Mouse (Mus musculus) cerebellum, adult 18-20 months (tissue): ENCODE data around the gene Spib.
A peak's percentile ranks its signal among the peaks of the same experiment; 100 is the strongest.

Experiments used
- DNase-seq, 2 experiments: peaks; one replicate each; pipeline ENCODE4 v3.0.0; 2021

Spib gene

DNA sequence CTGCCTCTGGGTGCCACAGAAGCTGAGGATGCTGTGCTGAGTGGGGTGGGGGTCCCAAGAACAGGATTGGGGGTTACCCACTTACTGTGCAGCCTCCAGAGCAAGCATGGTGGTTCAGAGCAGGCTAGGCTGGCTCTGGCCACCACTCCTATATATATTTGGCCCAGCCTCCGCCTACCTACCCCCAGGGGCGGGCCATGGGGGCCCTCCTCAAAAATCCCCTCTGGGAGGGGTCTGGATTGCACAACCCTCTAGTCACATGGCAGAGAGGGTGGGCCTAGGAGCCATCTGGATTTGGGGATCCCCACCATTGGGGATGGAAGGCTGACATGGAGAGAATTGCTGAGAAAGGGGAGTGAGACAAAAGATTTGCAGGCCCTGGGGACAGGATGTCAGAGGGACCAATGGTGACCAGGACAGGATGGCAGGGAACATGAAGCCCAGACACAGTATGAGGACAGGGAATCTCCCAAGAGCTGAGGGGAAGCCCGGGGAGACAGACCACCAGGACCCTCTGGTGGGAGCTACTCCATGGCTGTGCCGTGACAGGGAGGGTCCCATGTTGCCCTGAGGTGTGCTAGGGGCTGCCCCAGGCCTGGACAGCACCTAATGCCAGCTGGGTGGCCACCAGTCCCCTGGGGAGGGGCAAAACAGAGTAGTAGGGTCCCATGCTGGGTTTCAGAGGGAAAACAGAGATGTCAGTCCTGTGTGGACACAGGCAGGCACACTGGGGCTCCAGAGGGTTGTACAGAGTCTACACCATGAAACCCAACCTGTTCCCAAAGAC is at the start of gene Spib:
Gene Spib (minus strand): TSS at position 126 of the 787 bp plus-strand sequence.
- DNase-seq = no peak

DNA sequence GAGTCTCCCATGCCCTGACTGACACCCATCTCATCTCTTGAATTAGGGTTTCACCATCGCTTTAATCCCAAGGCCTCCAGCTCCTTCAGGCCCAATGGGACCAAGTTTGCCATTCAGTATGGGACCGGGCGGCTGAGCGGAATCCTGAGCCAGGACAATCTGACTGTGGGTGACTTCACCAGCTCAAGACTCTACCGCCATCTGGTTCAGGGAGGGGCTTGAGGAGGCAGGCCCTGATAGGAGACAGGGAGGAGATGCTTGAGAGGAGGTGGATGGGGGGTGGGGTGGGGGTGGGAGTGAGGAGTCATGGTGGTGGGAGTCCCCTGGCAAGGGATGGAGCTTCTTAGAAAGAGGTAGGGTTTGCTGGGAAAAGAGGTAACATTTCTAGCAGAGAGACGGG is 49.8 kb upstream of the Spib start:
- DNase-seq = no peak

DNA sequence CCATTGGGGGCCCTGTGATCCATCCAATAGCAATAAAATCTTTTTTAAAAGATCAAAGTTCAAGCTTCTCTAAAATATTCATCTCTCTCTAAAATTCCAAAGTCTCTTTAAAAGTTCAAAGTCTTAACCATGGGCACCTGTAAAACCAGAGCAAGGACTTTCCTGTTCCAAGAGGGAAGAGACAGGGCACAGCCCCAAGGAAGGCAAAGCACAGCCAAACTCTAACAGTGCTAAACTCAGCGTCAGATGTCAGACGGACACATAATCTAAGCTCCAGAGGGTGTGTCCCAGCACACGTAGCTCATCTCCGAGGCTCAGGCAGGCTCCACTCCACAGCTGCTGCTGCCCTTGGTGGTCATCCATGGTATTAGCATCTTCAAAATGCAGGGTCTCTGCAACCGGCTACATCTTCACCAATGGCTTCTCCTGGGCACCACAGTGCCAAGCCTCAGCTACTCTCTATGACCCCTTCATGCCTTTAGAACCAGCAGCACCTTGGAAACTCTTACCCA is 44.5 kb upstream of the Spib start:
- no peak for DNase-seq

DNA sequence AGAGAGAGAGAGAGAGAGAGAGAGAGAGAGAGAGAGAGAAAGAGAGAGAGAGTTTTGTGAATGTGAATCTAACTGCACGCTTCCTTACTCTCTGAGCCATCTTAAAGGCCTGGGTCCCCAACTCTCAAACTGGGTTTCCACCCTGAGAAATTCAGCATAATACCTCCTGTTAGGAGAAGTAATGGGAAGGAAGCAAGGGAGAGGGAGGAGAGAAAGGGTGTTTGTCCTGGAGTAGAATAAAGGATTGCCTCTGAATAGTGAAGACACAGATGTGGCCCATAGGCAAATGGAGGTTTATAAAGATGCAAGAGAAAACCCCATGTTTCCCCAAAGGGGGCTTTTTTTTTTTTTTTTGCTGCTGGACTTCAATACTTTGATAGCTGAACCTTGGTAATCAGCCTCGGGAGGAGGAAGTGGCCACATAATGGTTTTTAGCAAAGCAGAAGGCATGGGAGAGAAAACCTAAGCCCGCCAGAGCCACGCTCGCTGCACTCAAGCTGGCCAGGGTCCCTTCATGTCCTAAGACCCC is 41.1 kb upstream of the Spib start:
- DNase-seq = no peak

DNA sequence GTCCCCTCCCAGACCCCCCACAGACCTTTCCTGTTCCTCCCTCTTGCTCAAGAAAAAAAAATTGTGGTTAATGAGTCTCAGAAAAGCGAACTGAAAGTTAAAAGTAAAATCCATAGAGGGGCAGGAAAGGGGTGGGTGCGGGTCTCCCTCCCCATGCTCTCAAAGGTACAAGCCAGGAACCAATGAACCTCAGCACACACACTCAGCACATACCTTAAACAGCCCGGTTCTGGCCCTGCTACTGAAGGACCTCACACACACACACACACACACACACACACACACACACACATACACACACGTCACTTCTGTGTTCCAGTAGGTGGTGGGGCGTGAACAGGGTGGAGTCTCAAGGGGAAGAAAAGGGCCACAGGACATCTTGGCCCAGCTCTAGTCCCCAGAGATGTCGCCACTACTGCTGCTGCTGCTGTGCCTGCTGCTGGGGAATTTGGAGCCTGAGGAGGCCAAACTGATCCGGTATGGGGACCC is 40.4 kb upstream of the Spib start, which contains the start of gene Napsa:
Gene Napsa (plus strand): TSS at position 168 of the 489 bp plus-strand sequence.
- DNase-seq = no peak

DNA sequence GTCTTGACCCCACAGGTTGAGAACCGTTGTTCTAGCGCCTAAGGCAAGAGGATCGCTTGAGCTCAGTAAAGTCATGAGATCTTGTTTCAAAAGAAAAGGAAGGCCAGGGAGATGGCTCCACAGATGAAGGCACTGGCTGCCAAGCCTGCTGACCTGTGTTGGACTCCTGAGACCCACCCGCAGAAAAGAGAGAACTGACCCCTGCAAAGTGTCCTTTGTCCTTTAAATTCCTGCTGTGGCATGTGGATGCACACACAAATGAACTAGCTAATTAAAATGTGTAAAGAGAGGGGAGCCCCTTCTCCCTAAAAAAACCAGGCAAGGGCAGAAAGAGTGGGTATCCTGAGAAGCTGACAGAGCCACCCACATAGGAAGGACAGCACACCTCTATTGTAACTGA is 39.9 kb upstream of the Spib start:
- no peak for DNase-seq

DNA sequence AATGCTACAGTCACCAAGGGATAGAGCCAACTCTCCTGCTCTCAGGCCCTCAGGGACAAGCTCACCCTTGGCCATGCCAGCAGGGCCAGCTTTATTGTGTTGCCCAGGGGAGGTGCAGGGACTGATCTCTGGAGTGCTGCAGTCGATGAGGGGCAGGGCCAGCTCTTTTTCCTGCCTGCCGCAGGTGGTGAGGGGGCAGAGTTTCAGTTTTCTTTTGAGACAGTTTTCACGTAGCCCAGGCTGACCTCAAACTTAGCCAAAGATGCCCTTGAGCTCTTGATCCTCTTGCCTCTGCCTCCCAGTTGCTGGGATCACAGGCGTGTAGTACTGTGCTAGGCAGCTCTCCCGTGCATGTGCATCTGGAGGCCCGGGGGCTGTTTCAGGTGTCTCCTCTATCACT is 39.1 kb upstream of the Spib start:
- no peak for DNase-seq

DNA sequence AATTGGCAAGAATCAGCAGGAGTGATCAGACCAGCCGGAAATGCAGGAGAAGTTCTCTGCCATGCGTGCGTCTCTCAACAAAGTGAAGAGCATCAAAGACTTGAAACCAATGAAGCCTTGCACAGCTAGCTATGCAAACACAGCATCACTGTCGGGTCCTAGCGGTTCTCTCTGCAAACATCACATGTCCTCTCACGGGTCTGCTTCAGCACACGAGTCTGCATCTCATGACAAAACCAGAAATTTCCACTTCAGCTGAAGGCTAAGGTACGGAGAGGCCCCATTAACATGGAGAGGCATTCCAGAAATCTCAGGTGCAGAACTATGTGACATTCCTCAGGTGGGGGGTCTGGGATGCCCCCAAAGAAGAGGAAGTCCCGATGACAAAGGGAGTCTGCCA is 36.9 kb upstream of the Spib start:
- DNase-seq = no peak

DNA sequence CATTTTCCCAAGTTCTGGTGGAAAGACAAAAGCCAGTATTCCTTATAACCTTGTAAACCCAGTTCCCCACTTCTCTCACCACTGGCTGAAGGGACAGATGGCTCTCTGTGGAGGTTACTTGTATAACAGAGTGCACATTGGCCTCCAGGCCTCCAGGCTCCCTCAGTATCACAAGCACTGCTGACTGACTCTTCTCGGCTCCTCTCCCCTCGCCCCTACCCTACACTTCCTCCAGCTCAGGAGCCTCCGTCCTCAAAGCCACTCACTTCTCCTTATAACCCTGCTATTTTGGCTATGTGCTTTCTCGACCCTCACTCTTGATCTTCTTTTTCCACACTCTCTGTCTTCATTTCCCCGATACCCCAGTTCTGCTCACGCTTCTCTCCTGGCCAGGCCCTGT is 33.5 kb upstream of the Spib start:
- no peak for DNase-seq

DNA sequence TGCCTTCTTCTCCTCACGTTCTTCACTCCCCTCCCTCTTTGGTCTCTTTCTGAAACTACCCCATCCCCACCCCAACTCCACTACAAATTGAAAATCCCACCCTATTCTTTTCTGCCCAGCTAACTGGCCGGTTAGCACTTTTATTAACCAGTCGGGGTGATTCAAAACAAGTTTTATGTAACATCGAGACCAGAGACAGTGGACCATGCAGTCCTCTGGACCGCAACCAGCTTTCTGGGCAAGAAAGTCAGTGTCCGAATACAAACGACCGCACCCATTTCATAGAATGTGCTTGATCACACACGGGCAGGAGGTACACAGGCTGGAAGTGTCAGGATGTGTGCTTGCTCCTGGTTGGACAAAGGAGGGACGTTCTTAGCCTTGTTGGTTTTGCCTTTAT is 32.6 kb upstream of the Spib start:
- no peak for DNase-seq

DNA sequence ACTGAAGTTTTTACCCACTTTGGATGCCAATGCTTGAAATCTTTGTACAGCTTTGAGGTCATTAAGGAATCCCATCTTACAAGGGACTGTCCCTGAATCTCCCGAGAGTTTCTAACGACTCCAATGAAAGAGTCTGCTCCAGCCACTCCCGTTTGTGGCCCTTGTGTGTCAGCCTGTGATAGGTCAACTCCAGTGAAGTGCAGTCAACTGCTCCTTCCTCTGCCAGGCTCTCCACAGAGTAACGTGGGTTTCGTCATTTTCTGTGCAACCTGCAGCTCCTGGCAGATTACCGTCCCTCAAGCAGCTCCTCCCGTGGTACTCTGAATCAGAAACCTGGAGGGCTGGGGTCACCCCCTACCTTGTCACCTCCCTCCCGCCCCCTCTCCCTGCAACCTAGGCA is 31.4 kb upstream of the Spib start:
- DNase-seq = no peak

DNA sequence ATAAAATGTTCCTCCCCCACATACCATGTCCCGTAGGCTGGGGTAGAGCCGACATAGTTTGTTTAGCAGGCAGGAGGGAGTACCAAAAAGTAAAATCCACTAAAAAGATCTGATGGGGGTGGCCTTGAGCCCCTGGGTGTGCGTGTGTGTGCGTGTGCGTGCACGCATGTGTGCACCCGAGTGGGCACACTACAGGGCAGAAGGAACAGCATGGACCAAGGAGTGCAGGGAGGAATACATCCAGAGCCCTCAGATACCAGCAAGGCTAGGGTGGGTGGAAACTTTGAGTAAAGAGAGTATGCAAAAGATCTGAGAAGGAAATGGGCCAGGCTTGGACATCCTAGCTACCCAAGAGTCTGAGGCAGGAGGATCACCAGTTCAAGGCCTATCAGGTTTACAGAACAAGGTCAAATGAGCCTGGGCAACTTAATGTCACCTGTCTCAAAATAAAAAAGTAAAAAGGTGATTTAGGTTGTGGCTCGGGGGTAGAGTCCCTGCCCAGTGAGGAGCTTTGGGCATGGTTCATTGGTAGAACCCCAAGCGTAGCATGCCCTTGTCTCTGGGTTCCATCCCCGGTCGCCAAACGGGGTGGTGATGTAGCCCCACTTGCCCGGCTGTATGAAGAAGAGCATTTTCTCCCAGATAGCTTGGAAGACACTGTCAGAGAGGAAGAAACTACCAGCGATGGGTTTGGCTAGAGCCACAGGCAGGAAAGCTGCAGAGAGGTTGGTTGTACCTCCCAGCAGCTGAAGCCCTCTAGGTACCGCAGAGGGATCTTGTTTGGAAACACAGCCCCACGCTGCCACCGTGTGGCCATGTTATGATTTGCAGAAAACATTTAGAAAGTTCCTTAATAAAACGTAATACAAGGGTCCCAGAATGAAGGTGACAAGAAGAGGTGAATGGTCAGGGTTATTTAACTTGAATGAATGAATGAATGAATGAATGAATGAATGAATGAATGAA is 28.8 kb upstream of the Spib start:
- peak; percentile 80 to 87 for DNase-seq

DNA sequence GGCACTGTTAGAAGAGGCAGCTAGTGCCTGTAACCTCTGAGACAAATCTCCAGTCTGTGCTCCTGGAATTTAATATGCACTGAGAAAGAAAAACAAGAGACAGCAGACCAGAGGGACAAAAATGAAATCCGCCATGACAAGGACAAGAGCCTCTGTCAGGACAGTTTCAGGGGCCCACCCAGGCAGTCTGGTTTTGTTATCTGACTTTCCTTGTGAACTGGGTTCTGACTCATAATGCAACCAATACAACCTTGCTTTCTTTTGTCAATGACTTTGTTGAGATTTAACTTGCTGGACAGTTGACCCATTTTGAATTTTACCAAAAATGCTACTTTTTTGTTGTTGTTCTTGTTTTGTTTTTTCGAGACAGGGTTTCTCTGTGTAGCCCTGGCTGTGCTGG is 25.8 kb upstream of the Spib start:
- DNase-seq = no peak

DNA sequence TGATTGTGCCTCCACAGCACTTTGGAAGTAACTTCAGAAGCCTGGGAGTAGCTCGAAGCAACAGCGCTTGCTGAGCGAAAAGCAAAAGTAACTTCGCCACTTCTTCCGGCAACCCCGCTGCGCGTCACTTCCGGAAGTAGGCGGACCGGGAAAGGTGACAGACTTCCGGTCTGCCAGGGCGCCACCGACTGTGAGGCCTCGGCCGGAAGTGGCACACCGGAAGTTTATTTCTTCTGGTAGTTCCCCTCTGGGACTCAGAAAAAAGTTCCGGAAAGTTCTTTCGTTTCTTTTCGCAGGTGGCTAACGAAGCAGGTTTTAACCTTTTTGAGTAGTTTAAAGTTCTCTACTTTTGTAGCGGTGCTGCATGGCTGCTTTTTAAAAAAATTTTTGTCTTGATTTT is 22.0 kb upstream of the Spib start, which contains the start of gene Nr1h2:
Gene Nr1h2 (minus strand): TSS at position 126 of the 400 bp plus-strand sequence.
- peak; percentile 93 to 94 for DNase-seq

DNA sequence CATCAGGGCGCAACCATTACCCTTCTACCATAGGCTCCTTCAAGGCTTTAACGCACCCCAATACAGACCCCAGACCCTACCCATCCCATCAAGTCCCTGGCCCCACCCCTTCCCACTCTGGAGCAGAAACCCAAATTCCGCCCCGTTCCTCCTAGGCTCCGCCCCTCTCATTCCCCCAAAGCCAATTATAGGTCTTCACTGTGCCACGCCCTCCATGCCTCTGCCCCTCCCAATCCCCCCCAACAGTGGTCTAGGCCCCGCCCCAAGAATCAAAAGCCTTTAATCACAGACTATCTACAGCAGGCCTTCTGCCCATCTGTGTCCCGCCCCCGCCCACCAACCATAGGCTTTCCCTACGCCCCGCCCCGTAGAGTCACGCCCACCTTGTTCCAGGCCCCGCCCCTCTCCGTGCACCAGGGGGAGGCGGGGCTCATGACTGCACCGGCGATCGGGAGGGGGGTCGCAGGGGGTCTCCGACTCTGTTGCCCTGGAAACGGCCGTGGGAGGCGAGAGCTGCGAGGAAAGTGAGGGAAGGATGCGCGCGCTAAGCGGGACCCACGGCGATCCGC is 21.4 kb upstream of the Spib start:
- peak; percentile 58 to 65 for DNase-seq

DNA sequence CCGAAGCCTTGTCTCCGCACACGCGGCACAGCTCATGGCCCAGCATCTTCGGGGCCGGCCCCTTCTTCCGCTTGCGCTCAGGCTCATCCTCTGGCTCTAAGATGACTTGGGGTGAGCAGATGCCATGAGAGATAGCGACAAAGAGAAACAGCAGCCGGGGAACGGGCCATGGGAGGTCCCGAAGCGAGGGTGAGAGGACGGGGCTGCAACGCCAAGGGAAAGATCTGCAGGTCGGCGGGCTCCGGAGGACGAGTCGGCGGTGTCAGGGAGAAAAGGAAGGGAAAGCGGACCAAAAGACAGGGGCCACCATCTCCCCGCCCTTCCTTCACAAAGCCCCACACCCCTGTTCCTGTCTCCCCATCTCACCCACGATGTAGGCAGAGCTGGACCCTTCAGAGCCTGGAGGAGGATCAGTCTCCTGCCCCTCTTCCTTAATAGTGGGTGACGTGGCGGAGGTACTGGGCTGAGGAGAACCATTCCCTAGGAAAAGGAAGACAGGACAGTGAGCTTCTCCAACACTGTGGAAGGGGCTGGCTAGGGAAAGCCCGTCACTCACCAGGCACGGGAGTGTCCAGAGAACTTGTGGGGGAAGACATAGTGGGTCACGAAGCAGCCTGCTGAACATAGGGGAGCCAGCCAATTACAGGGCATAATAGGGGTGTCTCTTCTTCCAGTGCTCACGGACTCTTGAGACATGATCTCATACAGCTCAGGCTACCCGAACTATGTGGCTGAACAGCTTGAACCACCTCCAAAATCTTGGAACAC is 20.5 kb upstream of the Spib start:
- DNase-seq = no peak

DNA sequence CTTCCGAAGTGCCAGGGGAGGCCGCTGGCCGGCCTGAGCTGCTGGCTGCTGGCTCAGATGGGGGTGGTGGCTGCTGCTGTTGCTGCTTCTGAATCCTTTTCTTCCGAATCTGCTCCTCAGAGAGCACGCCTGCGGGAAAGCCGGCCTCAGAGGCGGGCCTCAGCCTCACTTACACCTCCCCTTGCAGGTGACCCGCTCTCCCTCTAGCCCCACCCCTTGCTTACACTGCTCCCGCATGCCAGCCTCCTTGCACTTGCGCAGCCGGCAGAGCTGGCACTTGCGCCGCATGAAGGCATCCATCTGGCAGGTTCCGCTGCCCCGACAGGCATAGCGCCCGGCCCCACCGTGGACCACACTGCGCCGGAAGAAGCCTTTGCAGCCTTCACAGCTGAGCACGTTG is 19.9 kb upstream of the Spib start:
- peak; percentile 37 to 43 for DNase-seq

DNA sequence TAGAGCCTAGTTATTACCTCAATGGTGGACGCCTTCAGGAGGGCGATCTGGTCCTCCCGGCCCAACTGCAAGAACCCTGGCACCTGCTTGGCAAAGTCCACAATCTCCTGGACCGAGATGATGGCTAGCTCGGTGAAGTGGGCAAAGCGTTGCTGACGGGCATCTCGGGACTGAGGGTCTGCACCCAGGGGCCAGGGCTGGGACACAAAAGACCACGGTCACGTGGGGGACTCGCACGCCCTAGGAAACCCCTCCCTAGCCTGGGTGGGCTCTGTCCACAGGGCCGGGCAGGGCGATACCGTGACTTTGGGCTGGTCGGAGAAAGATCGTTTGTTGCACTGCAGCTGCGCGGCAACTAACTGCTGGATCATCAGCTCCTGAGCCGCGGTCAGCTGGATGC is 19.4 kb upstream of the Spib start:
- peak in 1 of 2 experiments; percentile 21 for DNase-seq

DNA sequence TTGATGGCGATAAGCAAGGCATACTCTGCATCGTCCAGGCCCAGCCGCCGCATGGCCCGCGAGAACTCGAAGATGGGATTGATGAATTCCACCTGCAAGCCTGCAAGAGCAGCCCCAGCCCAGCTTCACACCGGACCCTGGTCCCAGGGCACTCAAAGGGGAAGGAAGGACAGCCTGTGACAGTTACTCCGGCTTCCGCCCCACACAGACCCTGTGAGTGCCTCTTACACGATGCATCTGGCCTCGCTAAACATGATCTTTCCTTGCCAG is 18.5 kb upstream of the Spib start:
- no peak for DNase-seq

DNA sequence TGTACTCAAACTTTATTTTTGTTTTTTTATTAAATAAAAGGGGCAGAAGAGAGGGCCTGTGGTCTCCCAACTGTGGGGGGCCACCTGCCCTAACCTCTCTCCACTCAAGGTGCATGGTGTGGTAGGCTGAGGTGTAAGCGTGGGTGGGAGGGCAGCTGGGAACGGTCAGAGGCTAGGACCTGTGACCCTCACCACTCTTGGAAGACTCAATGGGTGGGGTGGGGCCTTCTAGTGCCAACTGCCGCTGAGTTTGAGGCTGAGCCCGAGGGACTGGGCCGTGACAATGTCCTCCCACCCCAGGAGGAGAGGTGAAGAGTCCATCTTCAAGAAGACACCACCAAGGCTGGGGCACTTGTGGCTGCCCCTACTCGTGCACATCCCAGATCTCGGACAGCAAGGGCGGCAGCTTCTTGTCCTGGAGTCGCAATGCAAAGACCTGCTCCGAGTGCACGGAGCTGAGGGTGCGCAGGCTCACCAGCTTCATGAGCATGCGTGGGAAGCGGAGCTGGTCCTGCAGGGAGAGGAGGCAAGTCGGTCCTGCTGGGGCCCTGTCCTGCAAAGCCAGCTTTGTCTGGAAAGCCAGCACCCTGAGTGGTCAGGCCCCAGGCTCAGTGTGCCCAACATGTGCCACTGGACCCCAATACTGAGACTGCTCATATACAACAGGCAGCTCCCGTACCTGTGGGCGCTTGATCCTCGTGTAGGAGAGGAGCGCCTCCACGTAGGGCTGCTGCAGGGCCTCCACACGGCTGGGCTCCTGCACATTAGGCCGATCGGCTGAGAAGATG is 17.9 kb upstream of the Spib start:
- peak in 1 of 2 experiments; percentile 21 for DNase-seq

DNA sequence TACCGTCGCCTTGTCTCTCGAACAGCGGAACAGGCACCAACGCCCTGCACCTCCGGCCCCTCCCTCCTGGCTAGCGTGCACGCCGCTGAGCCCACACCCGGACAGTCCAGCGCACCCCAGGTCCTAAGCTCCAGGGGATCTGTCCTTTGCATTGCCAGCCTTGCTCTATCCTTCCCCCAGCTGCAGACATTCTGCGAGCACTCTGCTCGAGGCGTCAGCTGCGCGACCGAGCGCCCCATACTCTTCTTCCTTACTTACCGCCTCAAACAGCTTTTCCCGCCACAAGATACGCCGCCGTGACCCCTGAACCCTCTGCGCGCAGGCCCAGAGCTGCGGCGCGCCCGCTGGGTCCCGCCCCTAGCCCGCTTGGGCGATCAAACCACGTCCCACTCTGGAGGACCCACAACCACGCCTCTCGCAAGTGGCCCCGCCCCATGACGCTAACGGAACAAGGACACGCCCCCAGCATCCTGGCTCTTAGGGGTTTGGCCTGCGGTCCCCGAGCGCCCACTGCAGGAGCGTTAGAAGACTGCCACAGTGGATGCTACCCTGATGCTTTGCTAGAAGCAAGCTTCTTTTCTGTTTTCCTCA is 16.7 kb upstream of the Spib start, which contains the start of gene Pold1:
Gene Pold1 (minus strand): TSS at position 353 of the 591 bp plus-strand sequence.
- peak; percentile 99 to 100 for DNase-seq
